26 mouse cellular contexts compared by ENCODE assay signal in genomic region chr8:92302694-92303093, GRCm38 (mm10). TPM values are rescaled to one million over a fixed set of nuclear protein-coding genes. Genes with fewer than 3 reads are reported as not detected.
DNase-seq lines count a peak whose midpoint lies in the region; ATAC-seq and TF ChIP-seq lines count a peak whose summit lies in the region.
"Had no signal": no experiment of that assay in that cellular context is flagged by ENCODE, and none has a peak within 500 bp of the region (broad histone marks: within the 10 kb centered on the region; RNA-seq: fewer than 3 reads in every experiment).

No protein-coding gene starts in this region.

- H3K27me3 ChIP-seq in embryonic facial prominence, embryonic 14.5 days (replicated peaks; ENCODE audit: control insufficient read depth, insufficient read depth, low read length): no peaks in the 10 kb centered on the region
- H3K27me3 ChIP-seq in embryonic facial prominence, embryonic 10.5 days (replicated peaks; ENCODE audit: low read depth, poor library complexity, severe bottlenecking): no peaks in the 10 kb centered on the region
- H3K27me3 ChIP-seq in C2C12 (ENCODE audit: control insufficient read depth, insufficient read depth, insufficient read length) (no peaks in the 10 kb centered on the region), myocyte (ENCODE audit: control insufficient read depth, insufficient read depth, insufficient read length) (no peaks in the 10 kb centered on the region)
- H3K27me3 ChIP-seq: embryonic facial prominence, embryonic 13.5 days; forebrain, embryonic 13.5 days; hindbrain, embryonic 12.5 days; intestine, embryonic 15.5 days had no signal

- H3K36me3 ChIP-seq in embryonic facial prominence, embryonic 14.5 days (ENCODE audit: control insufficient read depth, insufficient read depth, low read length): no peaks in the 10 kb centered on the region
- H3K36me3 ChIP-seq in embryonic facial prominence, embryonic 10.5 days (replicated peaks): no peaks in the 10 kb centered on the region
- no peaks in the 10 kb centered on the region for H3K36me3 ChIP-seq in C2C12 (ENCODE audit: control insufficient read depth, insufficient read depth)
- no peaks in the 10 kb centered on the region for H3K36me3 ChIP-seq in myocyte (ENCODE audit: control insufficient read depth, insufficient read depth)
- H3K36me3 ChIP-seq: embryonic facial prominence, embryonic 13.5 days; forebrain, embryonic 10.5 days; hindbrain, embryonic 12.5 days; hindbrain, embryonic 15.5 days; intestine, embryonic 15.5 days had no signal

- no peak for TF ChIP-seq CTCF in C2C12 (IDR thresholded peaks at IDR 0.05; ENCODE audit: control insufficient read depth, insufficient read depth, insufficient read length)

- H3K79me3 ChIP-seq in C2C12 (ENCODE audit: low read depth): no peaks in the 10 kb centered on the region

- H3K9ac ChIP-seq in embryonic facial prominence, embryonic 14.5 days (ENCODE audit: low read depth, low read length): no peak overlapping the region
- H3K9ac ChIP-seq: embryonic facial prominence, embryonic 13.5 days; forebrain, embryonic 13.5 days; hindbrain, embryonic 12.5 days; hindbrain, embryonic 15.5 days; intestine, embryonic 15.5 days had no signal

- H3K4me2 ChIP-seq in embryonic facial prominence, embryonic 14.5 days (ENCODE audit: low read depth, low read length): no peak overlapping the region
- H3K4me2 ChIP-seq in myocyte (ENCODE audit: low read depth): no peak overlapping the region
- H3K4me2 ChIP-seq: embryonic facial prominence, embryonic 13.5 days; forebrain, embryonic 13.5 days; heart, embryonic 11.5 days; hindbrain, embryonic 12.5 days; hindbrain, embryonic 15.5 days; intestine, embryonic 15.5 days had no signal

- no peak for TF ChIP-seq POLR2A in myocyte (IDR thresholded peaks at IDR 0.05; ENCODE audit: insufficient read length, low read depth)

- peak; percentile 46 for DNase-seq in embryonic facial prominence, embryonic 14.5 days (ENCODE audit: low spot score)
- DNase-seq in embryonic facial prominence, embryonic 10.5 days (ENCODE audit: low spot score): no peak
- DNase-seq in R1 (ENCODE audit: low read depth, low spot score): peak; percentile 52
- no peak for DNase-seq in spleen, adult 12 weeks (ENCODE audit: low spot score)
- no peak for DNase-seq in adrenal gland, postnatal 14 days
- DNase-seq: adrenal gland, adult 2 months; adrenal gland, postnatal 25 days; B cell, adult 2 months; cerebellum, adult 11-12 months; cerebellum, adult 8-10 months; cerebellum, postnatal 25 days; gastrocnemius, postnatal 10 days; gastrocnemius, postnatal 36 days had no signal

- H3K4me3 ChIP-seq in embryonic facial prominence, embryonic 14.5 days (ENCODE audit: low read depth, low read length): no peak overlapping the region
- H3K4me3 ChIP-seq in embryonic facial prominence, embryonic 10.5 days: no peak overlapping the region
- H3K4me3 ChIP-seq in C2C12 (ENCODE audit: insufficient read depth, poor library complexity, severe bottlenecking): no peak overlapping the region
- H3K4me3 ChIP-seq in myocyte: no peak overlapping the region
- H3K4me3 ChIP-seq: embryonic facial prominence, embryonic 13.5 days; forebrain, embryonic 10.5 days; forebrain, embryonic 13.5 days; hindbrain, embryonic 12.5 days; hindbrain, embryonic 15.5 days; intestine, embryonic 15.5 days had no signal

- H3ac ChIP-seq in C2C12 (ENCODE audit: control insufficient read depth, insufficient read length, low read depth) (no peak overlapping the region), myocyte (ENCODE audit: control insufficient read depth, insufficient read length) (no peak overlapping the region)

- H3K9me3 ChIP-seq in embryonic facial prominence, embryonic 14.5 days (ENCODE audit: control insufficient read depth, low read length): peaks cover 6% of the 10 kb centered on the region
- H3K9me3 ChIP-seq in embryonic facial prominence, embryonic 10.5 days: peaks cover 4% of the 10 kb centered on the region; the same call in 1 of the 2 replicates
- H3K9me3 ChIP-seq: forebrain, embryonic 13.5 days; hindbrain, embryonic 15.5 days; intestine, embryonic 15.5 days had no signal

- H3K4me1 ChIP-seq in embryonic facial prominence, embryonic 14.5 days (ENCODE audit: control insufficient read depth, insufficient read depth, low read length): no peaks in the 10 kb centered on the region
- H3K4me1 ChIP-seq in embryonic facial prominence, embryonic 10.5 days: no peaks in the 10 kb centered on the region; the same call in 1 of the 2 replicates
- H3K4me1 ChIP-seq: forebrain, embryonic 10.5 days; forebrain, embryonic 13.5 days; hindbrain, embryonic 12.5 days; hindbrain, embryonic 15.5 days; intestine, embryonic 15.5 days had no signal

- no peaks in the 10 kb centered on the region for H3K79me2 ChIP-seq in C2C12 (ENCODE audit: control insufficient read depth, insufficient read depth)
- H3K79me2 ChIP-seq in myocyte (ENCODE audit: control insufficient read depth, insufficient read depth): no peaks in the 10 kb centered on the region

- 67% methylated on average over 7 of the region's 7 CpGs for WGBS in embryonic facial prominence, embryonic 14.5 days
- 82% methylated on average over 7 of the region's 7 CpGs for WGBS in embryonic facial prominence, embryonic 10.5 days

- no peak overlapping the region for H3K27ac ChIP-seq in embryonic facial prominence, embryonic 14.5 days (replicated peaks; ENCODE audit: low read depth, low read length)
- H3K27ac ChIP-seq in embryonic facial prominence, embryonic 10.5 days (replicated peaks): no peak overlapping the region
- H3K27ac ChIP-seq: embryonic facial prominence, embryonic 13.5 days; forebrain, embryonic 10.5 days; forebrain, embryonic 13.5 days; hindbrain, embryonic 12.5 days; hindbrain, embryonic 15.5 days; intestine, embryonic 15.5 days had no signal

- 0 out of 2 replicates have a peak, but pooled peaks have one; percentile 33 for ATAC-seq in embryonic facial prominence, embryonic 14.5 days (ENCODE audit: low read depth)
- ATAC-seq: CD4-positive, CD25-positive, alpha-beta regulatory T cell, adult 4 months; forebrain, embryonic 13.5 days; forebrain, embryonic 16.5 days; intestine, embryonic 15.5 days had no signal

TF ChIP-seq in C2C12, 6 proteins besides CTCF, POLR2A, EP300 and RAD21:
- TF ChIP-seq CEBPB (IDR thresholded peaks at IDR 0.05; ENCODE audit: low read depth) (no peak), MYOD1 (IDR thresholded peaks at IDR 0.05; ENCODE audit: control insufficient read depth, insufficient read length, low read depth) (peak; percentile 5)

TF ChIP-seq in myocyte, 11 proteins besides CTCF, POLR2A, EP300 and RAD21:
- TF ChIP-seq MYOD1 (IDR thresholded peaks at IDR 0.05; ENCODE audit: control insufficient read depth in 1 of 3, insufficient read length in 2 of 3, low read depth in 2 of 3) (peak; percentile 20 to 88 (median 40)), MYOG (IDR thresholded peaks at IDR 0.05; ENCODE audit: control insufficient read depth in 1 of 3, insufficient read depth in 1 of 3, insufficient read length in 2 of 3, low read depth in 2 of 3) (peak in 2 of 3 experiments; percentile 47 to 65), TCF12 (IDR thresholded peaks at IDR 0.05; ENCODE audit: insufficient read depth, poor library complexity, severe bottlenecking) (peak; percentile 26), E2F4 (IDR thresholded peaks at IDR 0.05; ENCODE audit: insufficient read depth) (no peak), POLR2AphosphoS2 (IDR thresholded peaks at IDR 0.05; ENCODE audit: insufficient read length, low read depth) (no peak)

RNA-seq across cellular contexts. Expression of gene Irx5, which starts 54.7 kb away (rescaled TPM):
- polyA plus RNA-seq in embryonic facial prominence, embryonic 14.5 days (2014; fragmentation: Nextera tagmentation; extraction: Ambion mirVana): 11.4 and 14.2 TPM in 2 replicates
- polyA plus RNA-seq in embryonic facial prominence, embryonic 10.5 days (2016; fragmentation: Nextera tagmentation; extraction: Ambion mirVana): 9.5 and 10.2 TPM in 2 replicates
- polyA plus RNA-seq in C2C12 (2012; fragmentation: generic; extraction: Trizol) (4.9 TPM), myocyte (2012; fragmentation: generic; extraction: Trizol) (8.2 TPM)
- 1.5 and 1.7 TPM in 2 replicates for total RNA-seq in adrenal gland, postnatal 14 days (2021)
- total RNA-seq: common myeloid progenitor, adult 5-6 weeks; gastrocnemius, postnatal 36 days; hematopoietic stem cell, adult 5-6 weeks had no signal
- polyA plus RNA-seq: CD4-positive, CD25-positive, alpha-beta regulatory T cell, adult 4 months had no signal

Comparison
In these comparisons a context has a peak if more than half of its experiments do, and no peak if none do; other contexts are left out.
1. DNase-seq: peak in embryonic facial prominence, embryonic 14.5 days (single experiment) and R1 (single experiment); none in embryonic facial prominence, embryonic 10.5 days (single experiment), spleen, adult 12 weeks (single experiment) and adrenal gland, postnatal 14 days (single experiment).